Mouse (Mus musculus): ENCODE measurements around the gene Grtp1. TPM values are rescaled to one million over a fixed set of nuclear protein-coding genes. Genes with fewer than 3 reads are reported as not detected.

The Grtp1 gene
- polyA plus RNA-seq, 1 experiment from 2014 or later: 11.4 TPM

GRCm38 (mm10) chr8:13180911-13181690, 19.3 kb downstream of the Grtp1 start:
- 85% methylated on average over 18 of the region's 18 CpGs for WGBS
- ATAC-seq (ENCODE audit: low FRiP score): no peak
- H3K36me3 ChIP-seq: peaks cover 28% of the 10 kb centered on the region

GRCm38 (mm10) chr8:13180408-13180807, 20.0 kb downstream of the Grtp1 start:
- 89% methylated on average over 9 of the region's 9 CpGs for WGBS
- H3K9me3 ChIP-seq: no peaks in the 10 kb centered on the region
- no peak overlapping the region for H3K9ac ChIP-seq
- H3K27ac ChIP-seq: no peak overlapping the region
- no peaks in the 10 kb centered on the region for H3K27me3 ChIP-seq
- H3K36me3 ChIP-seq: peaks cover 35% of the 10 kb centered on the region
- H3K4me1 ChIP-seq (replicated peaks): no peaks in the 10 kb centered on the region
- H3K4me3 ChIP-seq: no peak overlapping the region
- H3K4me2 ChIP-seq: no peak overlapping the region
- no peak for ATAC-seq (ENCODE audit: low FRiP score)

More at GRCm38 (mm10) chr8:13180911-13181690, 19.3 kb downstream of the Grtp1 start:
- no peaks in the 10 kb centered on the region for H3K27me3 ChIP-seq
- H3K9me3 ChIP-seq: no peaks in the 10 kb centered on the region
- no peaks in the 10 kb centered on the region for H3K4me1 ChIP-seq (replicated peaks)
- H3K9ac ChIP-seq: no peak overlapping the region
- no peak overlapping the region for H3K4me2 ChIP-seq
- H3K4me3 ChIP-seq: no peak overlapping the region
- H3K27ac ChIP-seq: no peak overlapping the region

- H3K4me1 ChIP-seq (replicated peaks): no peaks in the 10 kb centered on the region
- WGBS: 87% methylated on average over 7 of the region's 7 CpGs
- no peak overlapping the region for H3K4me2 ChIP-seq
- no peak overlapping the region for H3K27ac ChIP-seq
- H3K9ac ChIP-seq: no peak overlapping the region
- H3K9me3 ChIP-seq: no peaks in the 10 kb centered on the region
- ATAC-seq (ENCODE audit: low FRiP score): no peak
- peaks cover 40% of the 10 kb centered on the region for H3K36me3 ChIP-seq
- H3K27me3 ChIP-seq: no peaks in the 10 kb centered on the region
- H3K4me3 ChIP-seq: no peak overlapping the region
Observed at GRCm38 (mm10) chr8:13179948-13180347, 20.5 kb downstream of the Grtp1 start.

GRCm38 (mm10) chr8:13179482-13179881, 20.9 kb downstream of the Grtp1 start:
- H3K27ac ChIP-seq: no peak overlapping the region
- no peaks in the 10 kb centered on the region for H3K9me3 ChIP-seq
- no peak overlapping the region for H3K4me2 ChIP-seq
- no peaks in the 10 kb centered on the region for H3K27me3 ChIP-seq
- ATAC-seq (ENCODE audit: low FRiP score): no peak
- 82% methylated on average over 6 of the region's 6 CpGs for WGBS
- no peaks in the 10 kb centered on the region for H3K4me1 ChIP-seq (replicated peaks)
- H3K9ac ChIP-seq: no peak overlapping the region; the same call in 1 of the 2 replicates
- H3K4me3 ChIP-seq: no peak overlapping the region
- H3K36me3 ChIP-seq: peaks cover 43% of the 10 kb centered on the region

GRCm38 (mm10) chr8:13178137-13178536, 22.3 kb downstream of the Grtp1 start:
- Histone ChIP-seq H3K27me3 (no peaks in the 10 kb centered on the region), H3K4me1 (replicated peaks) (no peaks in the 10 kb centered on the region), H3K9me3 (no peaks in the 10 kb centered on the region), H3K36me3 (peaks cover 57% of the 10 kb centered on the region), H3K4me3 (no peak overlapping the region), H3K9ac (no peak overlapping the region), H3K4me2 (no peak overlapping the region), H3K27ac (no peak overlapping the region)
- 98% methylated on average over 5 of the region's 5 CpGs for WGBS
- no peak for ATAC-seq (ENCODE audit: low FRiP score)

GRCm38 (mm10) chr8:13177173-13177852, 23.1 kb downstream of the Grtp1 start:
- no peak overlapping the region for H3K9ac ChIP-seq
- H3K27me3 ChIP-seq: no peaks in the 10 kb centered on the region
- H3K9me3 ChIP-seq: no peaks in the 10 kb centered on the region
- H3K36me3 ChIP-seq: peaks cover 65% of the 10 kb centered on the region
- no peak overlapping the region for H3K27ac ChIP-seq
- H3K4me1 ChIP-seq (replicated peaks): no peaks in the 10 kb centered on the region
- no peak for ATAC-seq (ENCODE audit: low FRiP score)
- H3K4me3 ChIP-seq: no peak overlapping the region
- WGBS: 93% methylated on average over 7 of the region's 7 CpGs
- H3K4me2 ChIP-seq: no peak overlapping the region

- no peaks in the 10 kb centered on the region for H3K9me3 ChIP-seq
- WGBS: 88% methylated on average over 1 of the region's 1 CpGs
- H3K4me2 ChIP-seq: no peak overlapping the region
- ATAC-seq (ENCODE audit: low FRiP score): no peak
- no peak overlapping the region for H3K27ac ChIP-seq
- no peaks in the 10 kb centered on the region for H3K27me3 ChIP-seq
- H3K4me1 ChIP-seq (replicated peaks): no peaks in the 10 kb centered on the region
- H3K9ac ChIP-seq: no peak overlapping the region
- H3K36me3 ChIP-seq: peaks cover 82% of the 10 kb centered on the region
- H3K4me3 ChIP-seq: no peak overlapping the region
Observed at GRCm38 (mm10) chr8:13175650-13176049, 24.8 kb downstream of the Grtp1 start.

- H3K4me1 ChIP-seq (replicated peaks): no peaks in the 10 kb centered on the region
- H3K4me3 ChIP-seq: no peak overlapping the region
- H3K27me3 ChIP-seq: no peaks in the 10 kb centered on the region
- no peaks in the 10 kb centered on the region for H3K9me3 ChIP-seq
- no peak overlapping the region for H3K4me2 ChIP-seq
- WGBS: 92% methylated on average over 4 of the region's 4 CpGs
- peaks cover 90% of the 10 kb centered on the region for H3K36me3 ChIP-seq
- ATAC-seq (ENCODE audit: low FRiP score): no peak
- H3K27ac ChIP-seq: no peak overlapping the region
- H3K9ac ChIP-seq: no peak overlapping the region
Observed at GRCm38 (mm10) chr8:13174811-13175210, 25.6 kb downstream of the Grtp1 start.

GRCm38 (mm10) chr8:13174305-13174704, 26.1 kb downstream of the Grtp1 start:
- Histone ChIP-seq H3K4me3 (no peak overlapping the region), H3K9me3 (no peaks in the 10 kb centered on the region), H3K36me3 (peaks cover 95% of the 10 kb centered on the region), H3K4me1 (replicated peaks) (no peaks in the 10 kb centered on the region), H3K27me3 (no peaks in the 10 kb centered on the region), H3K27ac (no peak overlapping the region), H3K9ac (no peak overlapping the region), H3K4me2 (no peak overlapping the region)
- ATAC-seq (ENCODE audit: low FRiP score): no peak
- WGBS: 90% methylated on average over 4 of the region's 4 CpGs

- H3K27ac ChIP-seq: no peak overlapping the region
- peaks cover 88% of the 10 kb centered on the region for H3K36me3 ChIP-seq
- H3K9me3 ChIP-seq: no peaks in the 10 kb centered on the region
- no peaks in the 10 kb centered on the region for H3K27me3 ChIP-seq
- no peak overlapping the region for H3K9ac ChIP-seq
- no peak overlapping the region for H3K4me2 ChIP-seq
- no peak for ATAC-seq (ENCODE audit: low FRiP score)
- WGBS: 88% methylated on average over 1 of the region's 1 CpGs
- H3K4me1 ChIP-seq (replicated peaks): no peaks in the 10 kb centered on the region
- H3K4me3 ChIP-seq: no peak overlapping the region
Observed at GRCm38 (mm10) chr8:13170510-13170909, 29.9 kb downstream of the Grtp1 start.

- WGBS: 88% methylated on average over 5 of the region's 5 CpGs
- H3K4me2 ChIP-seq: no peak overlapping the region
- H3K4me1 ChIP-seq (replicated peaks): peaks cover 31% of the 10 kb centered on the region
- H3K4me3 ChIP-seq: no peak overlapping the region
- H3K9ac ChIP-seq: no peak overlapping the region
- H3K36me3 ChIP-seq: peaks cover 28% of the 10 kb centered on the region
- H3K27me3 ChIP-seq: no peaks in the 10 kb centered on the region
- no peaks in the 10 kb centered on the region for H3K9me3 ChIP-seq
- no peak overlapping the region for H3K27ac ChIP-seq
- no peak for ATAC-seq (ENCODE audit: low FRiP score)
Observed at GRCm38 (mm10) chr8:13164361-13164760, 36.1 kb downstream of the Grtp1 start.

- no peak overlapping the region for H3K4me3 ChIP-seq
- H3K9me3 ChIP-seq: no peaks in the 10 kb centered on the region
- H3K27me3 ChIP-seq: no peaks in the 10 kb centered on the region
- peaks cover 32% of the 10 kb centered on the region for H3K4me1 ChIP-seq (replicated peaks)
- no peak overlapping the region for H3K4me2 ChIP-seq
- no peak overlapping the region for H3K27ac ChIP-seq
- WGBS: 97% methylated on average over 1 of the region's 1 CpGs
- ATAC-seq (ENCODE audit: low FRiP score): no peak
- H3K36me3 ChIP-seq: peaks cover 20% of the 10 kb centered on the region
- H3K9ac ChIP-seq: no peak overlapping the region
Observed at GRCm38 (mm10) chr8:13163563-13163962, 36.9 kb downstream of the Grtp1 start.

- peaks cover 35% of the 10 kb centered on the region for H3K4me1 ChIP-seq (replicated peaks)
- no peak overlapping the region for H3K27ac ChIP-seq
- H3K9ac ChIP-seq: peak overlapping the region; percentile 39; the same call in 1 of the 2 replicates
- no peak overlapping the region for H3K4me2 ChIP-seq
- 75% methylated on average over 6 of the region's 6 CpGs for WGBS
- no peaks in the 10 kb centered on the region for H3K9me3 ChIP-seq
- no peak for ATAC-seq (ENCODE audit: low FRiP score)
- H3K27me3 ChIP-seq: no peaks in the 10 kb centered on the region
- no peak overlapping the region for H3K4me3 ChIP-seq
- H3K36me3 ChIP-seq: peaks cover 6% of the 10 kb centered on the region; the same call in 1 of the 2 replicates
Observed at GRCm38 (mm10) chr8:13162098-13162497, 38.3 kb downstream of the Grtp1 start.

Data from hindbrain, embryonic 13.5 days (tissue).